In the genomic region with DNA sequence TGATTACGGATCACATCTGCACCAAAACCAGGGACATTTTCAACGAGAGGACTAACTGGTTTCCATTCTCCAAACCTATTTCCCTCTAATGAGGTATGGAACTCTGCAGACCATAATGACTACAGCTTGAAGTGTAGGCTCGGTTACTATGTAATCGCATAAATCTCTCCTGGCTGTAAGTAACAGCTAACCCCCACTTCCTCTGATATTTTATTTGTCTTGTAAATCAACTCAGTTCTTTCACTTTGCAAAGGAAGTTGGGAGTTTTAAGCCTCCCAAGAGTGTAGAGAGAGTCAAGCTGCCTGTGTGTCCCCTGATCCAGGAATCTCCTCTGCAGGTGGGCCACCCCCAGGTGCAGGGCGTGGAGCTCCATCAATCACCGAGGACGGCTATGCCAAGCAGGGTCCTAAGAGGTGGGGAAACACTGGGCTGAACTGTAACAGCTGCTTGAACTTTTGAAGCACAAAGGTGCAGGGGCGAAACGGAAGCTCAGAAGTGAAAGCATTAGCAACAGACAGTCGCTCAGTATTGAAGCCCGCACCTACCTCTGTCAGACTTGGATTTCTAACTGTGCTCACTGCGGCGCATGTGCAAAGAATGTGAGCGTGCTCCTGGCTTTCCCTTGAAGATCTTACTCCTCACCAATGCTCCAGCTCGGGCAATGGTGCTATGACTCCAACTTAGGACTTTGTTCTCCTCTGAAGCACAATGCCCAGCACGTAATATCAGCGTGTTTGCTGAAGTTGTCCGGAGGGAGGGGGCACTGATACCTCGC, we compare ENCODE assay signal across 9 mouse cellular contexts.
DNase-seq lines count a peak whose midpoint lies in the region; ATAC-seq lines count a peak whose summit lies in the region.
"Had no signal": no experiment of that assay in that cellular context is flagged by ENCODE, and none has a peak within 500 bp of the region (broad histone marks: within the 10 kb centered on the region; RNA-seq: fewer than 3 reads in every experiment).

No protein-coding gene starts in this region.

- intact Hi-C loops in gastrocnemius, postnatal 14 days (cut with DNase I; ENCODE audit: low total_unique reads): no loop called here
- intact Hi-C loops in left cerebral cortex, postnatal 10 days (cut with DNase I): no loop called here

- H3K27ac ChIP-seq in limb, embryonic 11.5 days (replicated peaks; ENCODE audit: low read depth, low read length): peak overlapping the region; percentile 72

- H3K36me3 ChIP-seq in limb, embryonic 11.5 days (ENCODE audit: control insufficient read depth, insufficient read depth, low read length): no peaks in the 10 kb centered on the region
- H3K36me3 ChIP-seq: G1E had no signal

- no peaks in the 10 kb centered on the region for H3K27me3 ChIP-seq in limb, embryonic 11.5 days (ENCODE audit: control insufficient read depth, insufficient read depth, low read length)

- ATAC-seq in limb, embryonic 11.5 days (ENCODE audit: insufficient number of reproducible peaks, low FRiP score, low TSS enrichment, low read depth): peak; percentile 87

- WGBS in limb, embryonic 11.5 days: 9% methylated on average over 19 of the region's 19 CpGs

- H3K9me3 ChIP-seq in limb, embryonic 11.5 days (ENCODE audit: control insufficient read depth, low read length): no peaks in the 10 kb centered on the region

- peaks cover 22% of the 10 kb centered on the region for H3K4me1 ChIP-seq in limb, embryonic 11.5 days (ENCODE audit: control insufficient read depth, insufficient read depth, low read length)

- DNase-seq in gastrocnemius, postnatal 14 days: peak; percentile 10
- DNase-seq in gastrocnemius, adult 8-10 months (ENCODE audit: low spot score in 2 of 2): no peak
- peak; percentile 56 for DNase-seq in ZHBTc4 (ENCODE audit: low read depth, low spot score)
- peak; percentile 16 for DNase-seq in heart, postnatal 4 days
- peak; percentile 84 for DNase-seq in limb, embryonic 11.5 days (ENCODE audit: low spot score)
- peak; percentile 34 for DNase-seq in neural tube, embryonic 10.5 days (ENCODE audit: extremely low spot score, low spot score)
- DNase-seq in cerebellum, adult 9-10 months: no peak
- no peak for DNase-seq in left cerebral cortex, postnatal 10 days (ENCODE audit: extremely low spot score in 1 of 2, low spot score in 2 of 2)

- peak overlapping the region; percentile 3; the same call in 1 of the 2 replicates for H3K4me3 ChIP-seq in limb, embryonic 11.5 days (ENCODE audit: low read depth, low read length)

- H3K4me2 ChIP-seq in limb, embryonic 11.5 days (ENCODE audit: low read depth, severe bottlenecking): peak overlapping the region; percentile 49

- peak overlapping the region; percentile 55 for H3K9ac ChIP-seq in limb, embryonic 11.5 days (ENCODE audit: low read length)

Comparison
In these comparisons a context has a peak if more than half of its experiments do, and no peak if none do; other contexts are left out.
1. DNase-seq: peak in gastrocnemius, postnatal 14 days (single experiment), ZHBTc4 (single experiment), heart, postnatal 4 days (single experiment), limb, embryonic 11.5 days (single experiment) and neural tube, embryonic 10.5 days (single experiment); none in gastrocnemius, adult 8-10 months (0 of 2), cerebellum, adult 9-10 months (single experiment) and left cerebral cortex, postnatal 10 days (0 of 2).